Mouse (Mus musculus): ENCODE data around the gene Papln.

- no peak for TF ChIP-seq CTCF (conservative IDR thresholded peaks at IDR 0.05; ENCODE audit: low read length)
- no peak for TF ChIP-seq POU5F1 (IDR thresholded peaks at IDR 0.05; ENCODE audit: borderline replicate concordance, low read length)
- TF ChIP-seq NANOG (IDR thresholded peaks at IDR 0.05; ENCODE audit: borderline replicate concordance, low read length), result no peak
Observed at GRCm38 (mm10) chr12:83736236-83736635, 27.2 kb upstream of the Papln start.
